Mouse (Mus musculus) heart, postnatal 10 days (tissue): ENCODE measurements around the gene Pmvk. TPM values are rescaled to one million over a fixed set of nuclear protein-coding genes. Genes with fewer than 3 reads are reported as not detected.

Experiments
- DNase-seq, 2 experiments: peaks; one replicate each; pipeline ENCODE4 v3.0.0; 2021
- intact Hi-C: fragments of 180-260 bp; cut with DNase I; formaldehyde crosslinking; loops from one replicate; pipeline ENCODE4 v1.15.1; 2025
- total RNA-seq, 2 experiments: library from RNA; stranded (reverse); gene quantifications; 2 replicates each; pipeline ENCODE4 v1.2.3; 2021

The Pmvk gene
- total RNA-seq, 2 experiments from 2014 or later: 8.9 to 12.1 TPM

DNA sequence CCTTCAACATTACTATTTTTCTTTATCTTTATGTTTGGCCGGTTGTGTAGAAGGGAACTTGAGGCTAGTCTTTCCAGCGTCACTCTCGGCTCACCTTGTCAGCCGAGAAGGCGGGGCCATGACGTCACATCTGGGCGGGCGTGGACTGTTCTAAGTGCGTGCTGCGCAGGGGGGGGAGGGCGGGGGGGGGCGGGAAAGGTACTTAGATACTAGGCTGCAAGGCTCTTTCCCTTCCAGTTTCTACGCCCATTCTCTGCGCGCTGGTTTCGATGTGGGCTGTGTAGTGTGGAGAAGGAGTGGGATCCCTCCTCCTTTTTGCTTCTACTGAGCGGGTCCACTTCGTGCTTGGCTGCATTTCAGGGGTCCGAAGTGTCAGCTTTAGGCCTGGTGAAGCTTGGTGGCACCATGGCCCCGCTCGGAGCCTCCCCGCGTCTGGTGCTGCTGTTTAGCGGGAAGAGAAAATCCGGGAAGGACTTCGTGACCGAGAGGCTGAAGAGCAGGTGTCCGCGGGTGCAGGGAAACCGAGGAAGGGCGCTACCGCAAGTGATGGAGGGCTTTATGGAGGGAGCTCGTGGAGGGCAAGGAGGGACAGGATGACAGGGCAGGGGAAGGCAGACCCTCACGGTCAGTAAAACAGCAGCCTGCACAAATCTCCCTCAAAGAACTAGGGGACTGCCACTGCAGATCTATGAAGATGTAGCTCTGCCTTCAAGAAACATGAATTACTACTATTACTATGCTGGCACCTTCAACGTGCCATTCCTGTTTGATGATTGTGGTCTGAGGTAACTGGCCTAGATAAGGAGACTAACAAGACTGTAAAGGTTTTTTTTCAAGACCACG, 4.8 kb downstream of the Pmvk start:
- DNase-seq: peak; percentile 92 to 93
- intact Hi-C loops: loop anchor here (1.0 to 5.0 kb wide), 2 partner anchors 228 to 314 kb away; partner anchors contain the start of gene Ube2q1

GRCm38 (mm10) chr3:89468268-89468667, 13.9 kb downstream of the Pmvk start:
- DNase-seq: no peak

GRCm38 (mm10) chr3:89472280-89472679, 17.9 kb downstream of the Pmvk start:
- intact Hi-C loops: no loop called here
- no peak for DNase-seq

More at GRCm38 (mm10) chr3:89468268-89468667, 13.9 kb downstream of the Pmvk start:
- intact Hi-C loops: no loop called here

GRCm38 (mm10) chr3:89473838-89474237, 19.5 kb downstream of the Pmvk start:
- intact Hi-C loops: no loop called here

DNA sequence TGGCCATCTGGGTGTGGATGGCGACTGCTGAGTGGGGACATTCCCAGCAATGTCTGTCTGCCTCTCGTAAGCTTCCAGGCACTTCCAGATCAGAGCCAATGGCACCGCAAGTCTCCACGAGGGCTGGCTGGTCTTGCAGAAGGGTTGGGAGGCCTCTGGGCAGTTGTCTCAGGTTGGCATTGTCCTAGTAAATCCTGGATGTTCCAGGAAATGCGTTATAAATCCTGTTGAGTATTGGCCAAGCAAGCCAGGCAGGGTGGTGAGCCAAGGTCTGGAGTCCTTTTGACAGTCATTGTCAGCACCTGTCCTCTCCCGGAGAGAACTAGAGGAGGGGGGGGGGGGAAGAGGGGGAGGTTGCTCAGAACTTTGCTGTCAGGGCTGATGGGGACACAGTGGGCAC, 24.7 kb downstream of the Pmvk start:
- no peak for DNase-seq
- intact Hi-C loops: no loop called here

More at GRCm38 (mm10) chr3:89473838-89474237, 19.5 kb downstream of the Pmvk start:
- DNase-seq: no peak

DNA sequence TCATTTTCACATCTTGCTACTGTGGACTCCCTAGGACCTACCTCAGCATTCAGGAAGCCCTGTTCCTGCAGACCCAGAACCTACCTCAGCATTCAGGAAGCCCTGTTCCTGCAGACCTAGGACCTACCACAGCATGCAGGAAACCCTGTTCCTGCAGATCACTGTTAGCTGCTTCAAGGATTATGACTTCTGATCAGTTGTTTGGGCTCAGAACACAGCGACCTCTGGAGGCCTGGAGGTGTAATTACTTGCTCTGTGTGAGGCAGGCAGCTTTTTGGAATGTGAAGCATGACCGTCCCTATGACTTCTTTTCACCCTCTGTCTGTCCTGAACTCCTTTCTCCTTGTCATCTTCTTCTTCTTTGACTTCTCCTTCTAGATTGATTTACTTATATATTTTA, 27.1 kb downstream of the Pmvk start:
- intact Hi-C loops: no loop called here

GRCm38 (mm10) chr3:89482249-89482648, 27.9 kb downstream of the Pmvk start:
- intact Hi-C loops: no loop called here
- DNase-seq: no peak

More for the DNA sequence above, 27.1 kb downstream of the Pmvk start:
- DNase-seq: peak in 1 of 2 experiments; percentile 38

GRCm38 (mm10) chr3:89484766-89485524, 30.6 kb downstream of the Pmvk start:
- peak; percentile 85 to 88 for DNase-seq
- intact Hi-C loops: loop anchor here (1.0 to 2.0 kb wide), 5 partner anchors 28 to 168 kb away; no protein-coding TSS in a partner anchor

DNA sequence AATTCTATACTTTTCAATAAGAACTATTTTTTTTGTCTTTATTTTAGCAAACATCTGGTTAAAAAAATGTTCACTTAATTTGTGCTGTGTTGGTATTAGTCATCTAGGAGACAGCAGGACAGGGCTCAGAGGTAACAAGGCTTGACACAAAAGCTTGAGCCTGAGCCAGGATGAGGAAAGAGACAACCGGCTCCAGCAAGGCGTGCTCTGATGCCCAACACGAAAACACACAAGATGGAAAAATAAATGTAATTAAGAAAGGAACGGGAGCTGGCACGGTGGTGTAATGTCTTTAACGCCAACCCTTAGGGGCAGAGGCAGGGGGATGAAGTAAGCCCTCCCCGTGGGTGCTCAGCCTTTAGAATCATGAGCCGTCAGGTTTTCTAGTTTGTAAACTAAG, 31.8 kb downstream of the Pmvk start:
- intact Hi-C loops: no loop called here
- DNase-seq: no peak

- no peak for DNase-seq
- intact Hi-C loops: no loop called here
These were observed 32.8 kb downstream of the Pmvk start for GRCm38 (mm10) chr3:89486916-89487702.

DNA sequence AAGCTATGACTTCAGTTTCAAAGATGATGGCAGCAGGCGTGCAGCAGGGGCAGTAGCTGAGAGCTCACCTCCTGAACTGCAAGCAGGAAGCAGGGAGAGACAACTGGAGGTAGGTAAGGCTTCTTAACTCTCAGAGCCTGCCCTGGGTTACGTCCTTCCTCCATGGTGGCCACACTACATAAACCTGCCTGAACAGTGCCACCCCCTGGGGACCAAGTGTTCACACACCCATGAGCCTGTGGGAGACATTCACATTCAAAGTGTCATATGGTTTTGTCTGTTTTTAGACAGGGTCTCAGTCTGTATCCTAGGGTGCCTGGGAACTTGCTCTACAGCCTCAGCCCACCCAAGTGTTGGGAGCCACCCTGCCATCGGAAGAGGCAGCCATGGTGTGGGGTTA, 36.4 kb downstream of the Pmvk start:
- no peak for DNase-seq
- intact Hi-C loops: no loop called here

- DNase-seq: no peak
- intact Hi-C loops: no loop called here
These were observed 37.2 kb downstream of the Pmvk start for GRCm38 (mm10) chr3:89491559-89491958.

DNA sequence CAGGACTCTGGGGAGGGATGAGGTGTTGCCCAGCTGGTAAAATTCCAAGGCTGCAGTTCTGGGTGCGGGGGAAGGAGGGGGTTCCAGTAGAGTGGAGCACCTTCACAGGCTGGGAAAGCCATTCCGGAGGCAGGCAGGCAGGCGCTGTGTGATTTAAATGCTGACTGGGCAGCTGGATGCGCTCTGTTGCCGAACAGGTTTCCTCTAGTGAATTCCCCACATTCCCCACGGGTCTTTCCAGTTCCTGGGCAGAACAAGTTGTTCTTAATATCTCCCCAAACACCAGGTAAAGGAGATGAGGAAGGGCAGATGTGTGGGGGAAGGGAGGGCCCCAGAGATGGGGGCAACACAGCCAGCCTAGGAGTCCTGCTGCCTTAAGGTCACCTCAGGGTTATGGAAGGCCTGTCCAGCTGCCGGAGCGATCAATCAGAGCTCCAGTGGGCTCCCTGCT, 38.4 kb downstream of the Pmvk start:
- intact Hi-C loops: no loop called here
- DNase-seq: no peak

GRCm38 (mm10) chr3:89494630-89495029, 40.3 kb downstream of the Pmvk start:
- no peak for DNase-seq
- intact Hi-C loops: no loop called here

DNA sequence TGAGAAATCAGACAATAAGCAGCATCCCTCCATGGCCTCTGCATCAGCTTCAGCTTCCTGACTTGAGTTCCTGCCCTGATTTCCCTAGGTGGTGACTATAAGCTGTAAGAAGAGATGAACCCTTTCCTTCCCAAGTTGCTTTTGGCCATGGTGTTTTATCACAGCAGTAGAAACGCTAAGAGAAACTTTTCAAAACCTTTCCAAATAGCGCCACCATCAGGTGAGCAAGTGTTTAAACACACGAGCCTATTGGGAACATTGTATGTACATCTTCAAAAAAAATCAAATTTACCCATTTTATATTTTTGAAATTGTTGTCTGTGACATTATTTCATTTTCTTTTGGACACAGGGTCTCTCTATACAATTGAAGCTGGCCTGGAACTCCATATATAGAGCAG, 42.0 kb downstream of the Pmvk start:
- intact Hi-C loops: no loop called here
- no peak for DNase-seq

- intact Hi-C loops: no loop called here
- no peak for DNase-seq
These were observed 45.4 kb downstream of the Pmvk start for GRCm38 (mm10) chr3:89499696-89500095.

DNA sequence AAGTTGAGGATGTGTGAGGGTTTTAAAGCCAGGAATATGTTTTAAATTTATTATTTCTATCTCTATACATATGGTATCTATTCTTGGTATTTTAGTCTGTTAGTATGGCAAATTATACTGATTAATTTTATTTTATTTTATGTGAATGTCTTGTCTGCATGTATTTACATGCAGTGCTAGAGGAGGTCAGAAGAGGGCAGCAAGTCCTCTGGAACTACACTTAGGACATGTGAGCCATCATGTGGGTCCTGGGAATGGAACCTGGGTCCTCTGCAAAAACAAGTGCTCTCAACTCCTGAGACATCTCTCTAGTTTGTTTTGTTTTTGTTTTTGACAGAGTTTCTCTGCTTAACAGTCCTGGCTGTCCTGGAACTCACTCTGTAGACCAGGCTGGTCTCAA, 47.1 kb downstream of the Pmvk start:
- no peak for DNase-seq
- intact Hi-C loops: no loop called here

GRCm38 (mm10) chr3:89502551-89502950, 48.2 kb downstream of the Pmvk start:
- no peak for DNase-seq
- intact Hi-C loops: no loop called here

- no peak for DNase-seq
- intact Hi-C loops: no loop called here
These were observed 53.7 kb downstream of the Pmvk start for GRCm38 (mm10) chr3:89508041-89508440.

GRCm38 (mm10) chr3:89510979-89511378, 56.6 kb downstream of the Pmvk start:
- peak; percentile 43 to 58 for DNase-seq
- intact Hi-C loops: loop anchor here (1.0 to 5.0 kb wide), 2 partner anchors 177 to 261 kb away; partner anchors contain the start of gene Ube2q1

DNA sequence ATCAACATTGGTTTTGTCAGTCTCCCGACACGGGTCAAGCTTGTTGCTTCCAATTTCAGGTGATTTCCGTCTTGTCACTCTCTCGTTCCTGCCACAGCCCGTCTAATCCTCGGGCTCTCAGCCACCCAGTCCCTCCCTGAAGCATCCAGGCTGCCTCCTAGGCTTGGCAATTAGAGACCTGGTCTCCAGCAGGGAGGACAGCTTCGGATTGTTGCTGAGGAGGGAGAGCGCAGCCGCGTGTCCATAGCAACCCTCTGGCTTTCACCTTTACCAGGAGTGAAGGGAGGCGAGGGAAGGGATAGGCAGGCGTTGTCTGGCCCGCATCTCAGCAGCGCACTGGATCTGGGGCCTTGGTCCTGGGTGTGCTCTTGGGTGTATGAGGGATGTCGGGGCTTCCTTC, 57.1 kb downstream of the Pmvk start:
- intact Hi-C loops: loop anchor here (1.0 to 5.0 kb wide), 2 partner anchors 177 to 261 kb away; partner anchors contain the start of gene Ube2q1
- DNase-seq: no peak
